Mouse (Mus musculus) bone marrow, adult 2 months (tissue): ENCODE data around the gene Uggt1. TPM values are rescaled to one million over a fixed set of nuclear protein-coding genes. Genes with fewer than 3 reads are reported as not detected.
A peak's percentile ranks its signal among the peaks of the same experiment; 100 is the strongest.

Experiments
- H3K27ac ChIP-seq: fragments of 200-500 bp; 2 replicates; pipeline ENCODE4 v1.5.1; 2012; ENCODE audit warnings: low read depth, mild to moderate bottlenecking, control low read depth, inconsistent platforms, low read length; ENCODE audit not compliant: control insufficient read depth, poor library complexity, insufficient read depth
- H3K4me1 ChIP-seq: fragments of 200-500 bp; 2 replicates; pipeline ENCODE4 v1.6.1; 2011; ENCODE audit warnings: low read length; ENCODE audit not compliant: control insufficient read depth, insufficient read depth
- H3K4me3 ChIP-seq: fragments of 200-500 bp; replicated peaks from 2 replicates; pipeline ENCODE3; 2011; ENCODE audit warnings: mild to moderate bottlenecking, low read depth, low read length, control low read depth; ENCODE audit not compliant: control insufficient read depth
- CTCF ChIP-seq: fragments of 200-500 bp; IDR thresholded peaks from 2 replicates; pipeline ENCODE4 v1.5.1; 2011; ENCODE audit warnings: low read length, control low read depth; ENCODE audit not compliant: control insufficient read depth, insufficient read depth
- POLR2A ChIP-seq: fragments of 200-500 bp; IDR thresholded peaks from 2 replicates; pipeline ENCODE4 v1.6.1; 2011; ENCODE audit warnings: low read depth, mild to moderate bottlenecking, control low read depth, low read length, borderline replicate concordance; ENCODE audit not compliant: control insufficient read depth
- WGBS: fragments of 180-500 bp; shearing (Covaris S2); methylation state at CpG from one replicate; pipeline ENCODE4 v1.1.7; 2018; 5-methylcytosine and 5-hydroxymethylcytosine counted together
- polyA plus RNA-seq: library from polyadenylated mRNA; stranded (reverse); fragments of >200 nt; gene quantifications from 2 replicates; pipeline ENCODE4 v1.2.4, GENCODE M21; 2011; ENCODE audit warnings: low replicate concordance; ENCODE audit not compliant: missing spikeins, insufficient read depth, insufficient read length

Uggt1 gene
- polyA plus RNA-seq, 1 experiment, result 33.9 TPM

- H3K27ac ChIP-seq, result peak within 1 kb of the TSS; percentile 91
- H3K4me1 ChIP-seq, result peaks cover 2% of the 10 kb centered on the region
- 41% methylated on average over 5 of the region's 5 CpGs for WGBS
- no peak for TF ChIP-seq POLR2A
- TF ChIP-seq CTCF, result no peak
- H3K4me3 ChIP-seq, result peak within 1 kb of the TSS; percentile 75
Measured at GRCm38 (mm10) chr1:36274455-36274854, 29.9 kb upstream of the Uggt1 start, which contains the start of gene Neurl3. Gene Neurl3 (minus strand): TSS chr1:36274679.

- Histone ChIP-seq H3K27ac (peak overlapping the region; percentile 91), H3K4me1 (peaks cover 2% of the 10 kb centered on the region), H3K4me3 (peak overlapping the region; percentile 75)
- WGBS, result 2% methylated on average over 9 of the region's 9 CpGs
- TF ChIP-seq CTCF (no peak), POLR2A (no peak)
Measured at GRCm38 (mm10) chr1:36273288-36273687, 28.8 kb upstream of the Uggt1 start.

- WGBS, result 6% methylated on average over 5 of the region's 5 CpGs
- Histone ChIP-seq H3K4me1 (peaks cover 3% of the 10 kb centered on the region), H3K4me3 (peak overlapping the region; percentile 75), H3K27ac (peak overlapping the region; percentile 91)
- TF ChIP-seq POLR2A (peak; percentile 29; the same call in 1 of the 2 replicates), CTCF (no peak)
Measured at GRCm38 (mm10) chr1:36272546-36272945, 28.0 kb upstream of the Uggt1 start.

- WGBS, result 14% methylated on average over 8 of the region's 8 CpGs
- TF ChIP-seq POLR2A (no peak), CTCF (no peak)
- H3K4me3 ChIP-seq, result peak overlapping the region; percentile 75
- peak overlapping the region; percentile 91 for H3K27ac ChIP-seq
- H3K4me1 ChIP-seq, result peaks cover 5% of the 10 kb centered on the region
Measured at GRCm38 (mm10) chr1:36271516-36272230, 27.2 kb upstream of the Uggt1 start.

- TF ChIP-seq POLR2A, result 0 out of 2 replicates have a peak, but pooled peaks have one; percentile 34
- TF ChIP-seq CTCF, result no peak
- peaks cover 5% of the 10 kb centered on the region for H3K4me1 ChIP-seq
- peak overlapping the region; percentile 59 for H3K4me3 ChIP-seq
- WGBS, result 19% methylated on average over 3 of the region's 3 CpGs
- H3K27ac ChIP-seq, result peak overlapping the region; percentile 91
Measured at GRCm38 (mm10) chr1:36270666-36271065, 26.1 kb upstream of the Uggt1 start.

GRCm38 (mm10) chr1:36269121-36269795, 24.7 kb upstream of the Uggt1 start:
- H3K4me1 ChIP-seq, result peaks cover 6% of the 10 kb centered on the region

GRCm38 (mm10) chr1:36267595-36267994, 23.1 kb upstream of the Uggt1 start:
- 89% methylated on average over 3 of the region's 3 CpGs for WGBS
- TF ChIP-seq CTCF, result no peak
- no peak for TF ChIP-seq POLR2A
- H3K4me1 ChIP-seq, result peaks cover 7% of the 10 kb centered on the region
- no peak overlapping the region for H3K27ac ChIP-seq
- H3K4me3 ChIP-seq, result no peak overlapping the region

More at GRCm38 (mm10) chr1:36269121-36269795, 24.7 kb upstream of the Uggt1 start:
- peak overlapping the region; percentile 11; the same call in 1 of the 2 replicates for H3K27ac ChIP-seq
- WGBS, result 90% methylated on average over 54 of the region's 54 CpGs
- no peak for TF ChIP-seq POLR2A
- no peak for TF ChIP-seq CTCF
- H3K4me3 ChIP-seq, result no peak overlapping the region

- Histone ChIP-seq H3K4me1 (peaks cover 8% of the 10 kb centered on the region), H3K27ac (peak overlapping the region; percentile 36; the same call in 1 of the 2 replicates), H3K4me3 (no peak overlapping the region)
- WGBS, result 60% methylated on average over 6 of the region's 6 CpGs
- TF ChIP-seq POLR2A (no peak), CTCF (no peak)
Measured at GRCm38 (mm10) chr1:36266293-36266692, 21.8 kb upstream of the Uggt1 start.
